Mouse (Mus musculus): Measurements from ENCODE around the gene Nfyc.

GRCm38 (mm10) chr4:120849451-120849850 is 18.1 kb upstream of the Nfyc start:
- TF ChIP-seq MAZ (IDR thresholded peaks at IDR 0.05; ENCODE audit: low read depth, low read length) (no peak), CTCF (conservative IDR thresholded peaks at IDR 0.05 in 1 of 2, IDR thresholded peaks at IDR 0.05 in 1 of 2; ENCODE audit: low read depth in 2 of 2, low read length in 2 of 2) (no peak), POLR2A (IDR thresholded peaks at IDR 0.05; ENCODE audit: low read depth, low read length) (no peak), NELFE (IDR thresholded peaks at IDR 0.05; ENCODE audit: low read depth, low read length) (no peak), EP300 (IDR thresholded peaks at IDR 0.05; ENCODE audit: low read length) (no peak), JUN (IDR thresholded peaks at IDR 0.05; ENCODE audit: insufficient read depth, low read depth, low read length) (no peak)

Measured in CH12.LX (cell line).